Mouse (Mus musculus) heart, adult 9 months (tissue): ENCODE results near the gene Hoxc12.

Experiments
- DNase-seq, 2 experiments: peaks; one replicate each; pipeline ENCODE4 v3.0.0; 2022; ENCODE audit warnings: low spot score in 2 of 2

Gene Hoxc12

GRCm38 (mm10) chr15:102980912-102981311 is 44.4 kb downstream of the Hoxc12 start:
- DNase-seq, result no peak

GRCm38 (mm10) chr15:102981379-102982288 is 45.1 kb downstream of the Hoxc12 start:
- no peak for DNase-seq

- DNase-seq, result no peak
These were observed 47.2 kb downstream of the Hoxc12 start for GRCm38 (mm10) chr15:102983716-102984115.

DNA sequence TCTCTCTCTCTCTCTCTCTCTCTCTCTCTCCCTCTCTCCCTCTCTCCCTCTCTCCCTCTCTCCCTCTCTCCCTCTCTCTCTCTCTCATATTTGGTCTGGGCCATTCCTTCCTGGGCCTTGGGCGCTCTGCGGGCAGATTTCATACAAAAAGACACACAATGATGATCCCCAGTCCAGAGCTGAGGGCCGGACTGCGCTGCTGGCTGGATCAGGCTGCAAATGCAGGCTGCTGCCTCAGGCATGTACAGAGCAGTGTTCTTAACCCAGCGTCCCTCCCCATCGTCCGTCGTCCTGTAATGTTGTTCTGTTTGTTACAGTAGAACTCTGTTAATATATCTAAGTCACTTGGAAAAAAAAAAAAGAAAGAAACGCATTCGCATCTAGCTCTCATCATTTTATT is 48.0 kb downstream of the Hoxc12 start:
- no peak for DNase-seq

DNA sequence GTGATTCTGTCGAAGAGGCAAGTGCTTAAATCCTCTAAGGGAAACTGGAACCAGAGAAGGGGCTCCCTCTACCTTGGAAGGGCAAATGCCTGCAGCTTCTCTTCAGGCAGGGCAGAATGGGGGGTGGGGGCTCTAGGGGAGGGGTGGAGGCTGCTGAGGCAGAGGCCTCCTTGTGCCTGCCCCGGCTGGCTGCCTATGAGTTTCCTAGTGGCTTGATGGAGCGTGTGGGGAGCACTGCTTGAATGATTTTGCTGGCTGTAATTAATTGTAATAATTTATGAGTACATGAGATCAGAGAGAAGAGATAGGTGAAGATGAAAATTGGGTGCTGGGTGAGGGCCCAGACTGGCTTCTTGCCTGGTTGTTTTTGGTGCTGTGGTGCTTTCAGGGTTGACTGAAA is 48.4 kb downstream of the Hoxc12 start:
- no peak for DNase-seq

DNA sequence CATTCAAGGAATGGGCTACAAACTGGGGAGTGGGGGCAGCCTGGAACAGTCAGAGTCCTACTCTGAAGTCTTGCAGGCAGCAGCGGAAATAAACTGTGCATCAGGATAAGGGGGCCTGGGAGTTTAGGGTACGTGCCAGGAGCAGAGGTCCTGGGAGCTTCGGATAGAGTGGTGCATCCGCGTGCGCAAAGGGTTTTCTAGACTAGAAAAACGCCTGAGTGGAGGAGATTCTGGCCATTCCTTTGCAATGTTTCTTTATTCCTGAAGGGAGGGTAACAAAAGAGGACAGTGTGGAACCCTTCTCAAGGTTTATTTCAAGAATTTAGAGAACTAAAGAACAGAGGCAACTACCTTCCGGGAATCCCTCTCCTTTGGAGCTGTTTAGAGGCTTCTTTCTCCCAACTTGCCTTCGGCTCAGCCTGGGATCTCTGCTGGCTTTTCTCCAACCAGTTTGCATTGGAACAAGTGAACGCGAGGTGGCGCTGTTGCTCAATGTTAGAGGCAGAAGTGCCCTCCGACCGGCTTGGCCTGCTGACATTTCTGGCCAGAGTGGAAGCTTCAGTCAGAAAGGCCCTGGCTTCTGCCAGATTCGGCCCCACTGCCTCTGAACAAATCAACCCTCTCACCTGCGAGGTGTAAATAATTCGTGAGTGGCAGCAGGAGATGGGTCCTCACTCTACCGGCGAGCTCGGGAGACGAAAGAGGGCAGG is 50.7 kb downstream of the Hoxc12 start:
- DNase-seq, result peak; percentile 77 to 89

- no peak for DNase-seq
These were observed 51.5 kb downstream of the Hoxc12 start for GRCm38 (mm10) chr15:102988078-102988477.
